Mouse (Mus musculus) heart, postnatal 0 days (tissue): ENCODE data around the gene Patz1. TPM values are rescaled to one million over a fixed set of nuclear protein-coding genes. Genes with fewer than 3 reads are reported as not detected.
A peak's percentile ranks its signal among the peaks of the same experiment; 100 is the strongest.

Experiments used
- ATAC-seq: fragments of 200-750 bp; cut with Nextera tagmentation; 2 replicates; pipeline ENCODE4 v1.8.0; 2017; ENCODE audit warnings: low read depth, moderate number of reproducible peaks, moderate library complexity; ENCODE audit not compliant: insufficient read depth
- DNase-seq: peaks from one replicate; pipeline ENCODE4 v3.0.0-alpha.2; 2016; ENCODE audit warnings: low spot score
- H3K27ac ChIP-seq: fragments of 300-500 bp; sonication (generic); 2 replicates; pipeline ENCODE4 v1.5.1; 2014; ENCODE audit warnings: low read depth, mild to moderate bottlenecking
- H3K27me3 ChIP-seq: fragments of 300-500 bp; sonication (generic); 2 replicates; pipeline ENCODE4 v1.6.1; 2014; ENCODE audit warnings: low read length, mixed read lengths; ENCODE audit not compliant: control insufficient read depth, insufficient read depth
- H3K36me3 ChIP-seq: fragments of 300-500 bp; sonication (generic); replicated peaks from 2 replicates; pipeline ENCODE4 v1.6.1; 2014; ENCODE audit warnings: low read length, mixed read lengths; ENCODE audit not compliant: control insufficient read depth, insufficient read depth
- H3K4me1 ChIP-seq: fragments of 300-500 bp; sonication (generic); 2 replicates; pipeline ENCODE4 v1.6.1; 2014; ENCODE audit warnings: antibody characterized with exemption; ENCODE audit not compliant: control insufficient read depth, insufficient read depth
- H3K4me2 ChIP-seq: fragments of 300-500 bp; sonication (generic); 2 replicates; pipeline ENCODE4 v1.6.1; 2014; ENCODE audit warnings: low read depth, mild to moderate bottlenecking, low read length, moderate library complexity
- H3K4me3 ChIP-seq: fragments of 300-500 bp; sonication (generic); 2 replicates; pipeline ENCODE4 v1.5.1; 2014; ENCODE audit warnings: low read depth, low read length
- H3K9ac ChIP-seq: fragments of 300-500 bp; sonication (generic); replicated peaks from 2 replicates; pipeline ENCODE4 v1.6.1; 2014; ENCODE audit warnings: low read depth, low read length, mixed read lengths
- H3K9me3 ChIP-seq: fragments of 300-500 bp; sonication (generic); replicated peaks from 2 replicates; pipeline ENCODE4 v1.6.1; 2016; ENCODE audit warnings: low read length; ENCODE audit not compliant: control insufficient read depth
- CTCF ChIP-seq: IDR thresholded peaks from 2 replicates; pipeline ENCODE4 v1.5.1; 2016; ENCODE audit warnings: antibody characterized with exemption, control low read depth, low read depth
- EP300 ChIP-seq: IDR thresholded peaks from 2 replicates; pipeline ENCODE4 v1.6.1; 2016; ENCODE audit warnings: antibody characterized with exemption, low read depth
- WGBS: fragments of 180-500 bp; shearing (Covaris S2); extraction: QIAGEN DNeasy Blood & Tissue Kit; methylation state at CpG from one replicate; pipeline ENCODE4 v1.1.7; 2014; 5-methylcytosine and 5-hydroxymethylcytosine counted together
- polyA plus RNA-seq: library from polyadenylated mRNA; unstranded; fragments of >200 nt; fragmentation: Nextera tagmentation; extraction: Ambion mirVana; gene quantifications from 2 replicates; pipeline ENCODE4 v1.2.1, GENCODE M21; 2015
- total RNA-seq: library from RNA; depleted of rRNA; stranded (reverse); fragments of >200 nt; gene quantifications from 2 replicates; pipeline ENCODE4 v1.2.3, GENCODE M21; 2014; ENCODE audit warnings: low replicate concordance

Patz1 gene
- total and polyA plus RNA-seq, 2 experiments from 2014 or later: 14.0 to 35.6 TPM

- Histone ChIP-seq H3K36me3 (peaks cover 46% of the 10 kb centered on the region), H3K4me3 (peak overlapping the region; percentile 68), H3K4me1 (peaks cover 33% of the 10 kb centered on the region), H3K27me3 (no peaks in the 10 kb centered on the region), H3K27ac (peak overlapping the region; percentile 98), H3K9me3 (no peaks in the 10 kb centered on the region), H3K4me2 (peak overlapping the region; percentile 97), H3K9ac (peak overlapping the region; percentile 69)
- ATAC-seq (no peak), DNase-seq (peak; percentile 37)
- TF ChIP-seq CTCF: no peak
- TF ChIP-seq EP300: 0 out of 2 replicates have a peak, but pooled peaks have one; percentile 18
- WGBS: 4% methylated on average over 8 of the region's 8 CpGs
Observed at GRCm38 (mm10) chr11:3292711-3293249, 4.1 kb downstream of the Patz1 start.

DNA sequence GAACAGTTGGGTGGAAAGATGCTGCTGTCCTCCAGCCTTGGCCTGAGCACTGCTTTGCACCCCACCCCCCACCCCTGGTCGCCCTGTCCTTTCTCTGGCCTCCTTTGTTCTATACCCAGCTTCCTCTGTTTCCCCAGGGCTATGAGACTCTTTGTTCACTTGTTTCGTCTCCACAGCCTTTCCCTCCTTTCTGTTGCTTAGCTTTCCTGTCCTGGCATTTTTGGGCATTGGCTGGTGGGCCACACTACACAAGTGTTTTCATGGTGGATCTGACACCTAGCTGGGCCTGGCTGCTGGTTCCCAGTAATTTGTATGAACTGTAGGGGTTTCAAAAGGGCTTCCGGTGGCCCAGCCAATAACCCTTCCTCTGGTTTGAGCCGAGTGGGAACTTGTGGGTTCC is 4.7 kb downstream of the Patz1 start:
- no peak for DNase-seq
- 64% methylated on average over 4 of the region's 4 CpGs for WGBS
- Histone ChIP-seq H3K4me3 (peak overlapping the region; percentile 68; the same call in 1 of the 2 replicates), H3K27me3 (no peaks in the 10 kb centered on the region), H3K27ac (no peak overlapping the region; the same call in 1 of the 2 replicates), H3K9me3 (no peaks in the 10 kb centered on the region), H3K4me1 (peaks cover 31% of the 10 kb centered on the region), H3K4me2 (peak overlapping the region; percentile 97), H3K9ac (peak overlapping the region; percentile 69; the same call in 1 of the 2 replicates), H3K36me3 (peaks cover 51% of the 10 kb centered on the region)
- ATAC-seq: no peak
- no peak for TF ChIP-seq EP300
- TF ChIP-seq CTCF: no peak

GRCm38 (mm10) chr11:3294641-3295040 is 6.0 kb downstream of the Patz1 start:
- 98% methylated on average over 2 of the region's 2 CpGs for WGBS
- Histone ChIP-seq H3K4me2 (no peak overlapping the region), H3K4me1 (peaks cover 29% of the 10 kb centered on the region), H3K27me3 (no peaks in the 10 kb centered on the region), H3K9me3 (no peaks in the 10 kb centered on the region), H3K9ac (no peak overlapping the region), H3K36me3 (peaks cover 64% of the 10 kb centered on the region), H3K27ac (no peak overlapping the region), H3K4me3 (no peak overlapping the region)
- TF ChIP-seq CTCF (no peak), EP300 (no peak)
- ATAC-seq (no peak), DNase-seq (no peak)

DNA sequence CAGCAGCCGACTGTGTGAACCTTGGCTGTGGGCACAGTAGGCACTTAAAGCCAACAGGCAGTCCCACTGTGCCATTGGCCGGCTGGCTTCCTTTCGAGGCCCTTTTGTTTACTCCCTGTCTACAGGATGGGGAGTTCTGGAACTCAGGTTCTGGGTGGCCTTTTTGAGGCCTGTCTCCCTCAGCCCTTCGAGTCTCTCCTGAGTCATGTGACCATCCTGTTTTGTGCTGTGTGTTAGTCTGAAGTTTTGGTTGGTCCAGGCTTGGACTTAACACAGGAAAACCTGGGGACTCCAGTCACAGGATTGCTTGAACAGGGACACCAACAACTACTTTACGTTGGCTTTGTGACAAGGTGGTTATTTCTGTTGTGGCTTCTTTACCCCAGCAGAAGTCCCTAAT is 7.4 kb downstream of the Patz1 start:
- TF ChIP-seq CTCF: no peak
- no peak for TF ChIP-seq EP300
- 69% methylated on average over 5 of the region's 5 CpGs for WGBS
- Histone ChIP-seq H3K4me2 (no peak overlapping the region), H3K9ac (no peak overlapping the region), H3K4me1 (peaks cover 26% of the 10 kb centered on the region), H3K4me3 (no peak overlapping the region), H3K27ac (no peak overlapping the region), H3K9me3 (no peaks in the 10 kb centered on the region), H3K27me3 (no peaks in the 10 kb centered on the region), H3K36me3 (peaks cover 78% of the 10 kb centered on the region)
- DNase-seq (no peak), ATAC-seq (no peak)

DNA sequence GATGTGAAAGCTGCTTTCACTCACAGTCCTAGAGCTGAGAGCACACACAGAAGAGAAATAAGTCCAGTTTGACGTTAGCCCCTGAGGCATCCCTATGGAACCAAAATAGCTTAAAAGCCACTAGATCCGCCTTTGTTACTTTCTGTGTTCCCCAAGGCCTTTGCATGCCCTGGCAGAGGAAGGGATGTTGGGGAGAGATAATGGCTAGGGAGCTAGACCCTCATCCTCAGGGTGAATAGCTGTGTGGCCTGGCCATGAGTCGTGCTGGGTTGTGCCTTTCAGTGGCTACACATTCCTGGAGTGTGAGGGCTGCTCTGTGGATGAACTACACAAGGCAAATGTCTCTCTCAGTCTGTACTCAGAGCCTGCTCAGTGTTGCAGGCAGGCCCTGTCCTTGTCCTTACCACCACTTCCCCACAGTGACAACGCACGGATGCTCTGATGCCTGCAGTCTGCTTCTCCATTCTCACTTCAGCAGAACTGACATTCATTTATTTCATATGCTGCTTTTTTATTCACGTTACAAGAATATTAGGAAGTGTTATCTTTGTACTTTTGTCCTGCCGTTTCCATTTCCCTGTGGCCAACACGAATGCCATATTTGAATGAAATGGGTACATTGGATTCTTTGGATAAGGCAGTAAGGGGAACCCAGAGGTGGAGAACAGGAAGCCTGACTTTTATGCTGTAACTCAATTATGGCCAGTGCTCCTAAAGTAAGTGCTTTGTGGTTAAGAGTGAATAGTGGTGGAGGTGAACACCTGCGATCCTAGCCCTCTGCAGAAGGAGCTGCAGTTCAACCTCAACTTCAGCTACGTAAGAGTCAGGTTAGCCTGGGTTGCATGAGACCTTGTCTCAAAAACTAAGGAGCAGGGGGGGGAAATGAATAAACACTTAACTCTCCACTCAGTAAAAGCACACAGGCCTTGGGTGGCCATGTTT is 9.5 kb downstream of the Patz1 start:
- TF ChIP-seq CTCF (no peak), EP300 (no peak)
- ATAC-seq (no peak), DNase-seq (no peak)
- no peak overlapping the region; the same call in 1 of the 2 replicates for H3K27ac ChIP-seq
- H3K4me2 ChIP-seq: no peak overlapping the region
- H3K4me1 ChIP-seq: peaks cover 20% of the 10 kb centered on the region
- no peak overlapping the region for H3K4me3 ChIP-seq
- H3K9ac ChIP-seq: no peak overlapping the region
- H3K36me3 ChIP-seq: peaks cover 95% of the 10 kb centered on the region
- H3K27me3 ChIP-seq: no peaks in the 10 kb centered on the region
- H3K9me3 ChIP-seq: no peaks in the 10 kb centered on the region
- WGBS: 71% methylated on average over 10 of the region's 10 CpGs
